Mouse (Mus musculus) lung, adult 2 months (tissue): ENCODE results near the gene Psrc1.

Experiments used
- CTCF ChIP-seq: fragments of 200-500 bp; IDR thresholded peaks from 2 replicates; pipeline ENCODE4 v1.5.1; 2011; ENCODE audit warnings: mild to moderate bottlenecking, low read length, control low read depth; ENCODE audit not compliant: insufficient read depth
- POLR2A ChIP-seq: fragments of 200-500 bp; IDR thresholded peaks from 2 replicates; pipeline ENCODE4 v1.6.1; 2011; ENCODE audit warnings: low read depth, mild to moderate bottlenecking, control low read depth, low read length, borderline replicate concordance; ENCODE audit errors: extremely low read depth

DNA sequence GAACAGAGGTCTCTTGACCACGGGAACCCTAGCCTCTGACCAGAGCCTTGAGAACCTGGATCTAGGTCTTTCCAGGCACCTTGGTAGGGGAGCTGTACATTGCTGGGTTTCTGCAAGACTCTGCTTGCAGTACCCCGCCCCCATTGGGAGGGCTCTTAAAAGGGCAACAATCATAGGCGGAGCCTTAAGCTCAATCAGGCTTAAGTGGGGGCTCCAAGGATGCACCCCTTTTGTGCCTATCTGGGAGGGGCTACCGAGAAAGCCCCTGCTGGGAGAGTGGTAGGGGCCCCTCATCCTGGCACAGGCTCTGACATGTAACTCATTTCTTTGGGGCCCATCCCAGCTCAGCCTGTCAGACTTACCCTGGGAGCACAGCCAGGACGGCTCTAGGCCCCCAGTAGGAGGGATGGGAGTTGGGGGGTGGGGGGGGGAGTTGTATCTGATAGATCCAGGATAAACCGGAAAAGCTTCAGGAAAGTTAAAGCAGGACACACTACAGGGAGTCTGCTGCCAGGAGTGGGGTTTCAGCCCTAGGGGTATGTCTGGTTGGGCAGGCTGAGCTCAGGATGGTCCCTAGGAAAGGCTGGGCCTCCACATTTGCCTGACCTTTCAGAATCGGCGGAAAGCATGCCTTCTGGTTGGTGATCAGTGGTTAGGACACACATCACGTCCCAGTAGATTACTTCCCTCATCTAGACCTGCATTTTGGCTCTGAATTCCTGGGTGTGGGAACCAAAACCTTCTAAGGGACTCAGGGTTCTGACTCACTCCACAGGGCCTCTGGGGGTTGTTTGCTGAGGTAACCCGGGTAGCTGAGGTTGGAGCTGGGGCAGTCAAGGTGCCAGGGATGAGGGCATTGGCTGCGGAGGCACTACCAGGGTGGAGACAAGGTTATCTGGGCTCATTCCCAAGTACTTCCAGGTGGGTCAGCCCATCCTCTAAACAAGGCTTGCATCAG, 40.5 kb downstream of the Psrc1 start:
- TF ChIP-seq CTCF (no peak), POLR2A (no peak)
